Mouse (Mus musculus) embryonic facial prominence, embryonic 12.5 days (tissue): ENCODE measurements around the gene Tnrc18. TPM values are rescaled to one million over a fixed set of nuclear protein-coding genes. Genes with fewer than 3 reads are reported as not detected.

Experiments used
- ATAC-seq: fragments of 200-750 bp; cut with Nextera tagmentation; 2 replicates; pipeline ENCODE4 v1.8.0; 2017; ENCODE audit not compliant: insufficient number of reproducible peaks, insufficient read depth, low FRiP score, low TSS enrichment
- H3K27ac ChIP-seq: fragments of 300-500 bp; sonication (generic); 2 replicates; pipeline ENCODE4 v1.5.1; 2016; ENCODE audit warnings: mild to moderate bottlenecking
- H3K27me3 ChIP-seq: fragments of 300-500 bp; sonication (generic); 2 replicates; pipeline ENCODE4 v1.6.1; 2016; ENCODE audit warnings: mild to moderate bottlenecking, moderate library complexity
- H3K36me3 ChIP-seq: fragments of 300-500 bp; sonication (generic); 2 replicates; pipeline ENCODE4 v1.6.1; 2016; ENCODE audit warnings: mild to moderate bottlenecking
- H3K4me1 ChIP-seq: fragments of 300-500 bp; sonication (generic); 2 replicates; pipeline ENCODE4 v1.6.1; 2016
- H3K4me2 ChIP-seq: fragments of 300-500 bp; sonication (generic); replicated peaks from 2 replicates; pipeline ENCODE4 v1.6.1; 2016; ENCODE audit warnings: mild to moderate bottlenecking, moderate library complexity
- H3K4me3 ChIP-seq: fragments of 300-500 bp; sonication (generic); 2 replicates; pipeline ENCODE4 v1.5.1; 2016; ENCODE audit warnings: mild to moderate bottlenecking
- H3K9ac ChIP-seq: fragments of 300-500 bp; sonication (generic); 2 replicates; pipeline ENCODE4 v1.6.1; 2016; ENCODE audit warnings: mild to moderate bottlenecking, moderate library complexity
- H3K9me3 ChIP-seq: fragments of 300-500 bp; sonication (generic); 2 replicates; pipeline ENCODE4 v1.6.1; 2016; ENCODE audit warnings: mild to moderate bottlenecking, moderate library complexity
- WGBS: fragments of 180-500 bp; shearing (Covaris S2); methylation state at CpG from one replicate; pipeline ENCODE4 v1.1.7; 2016; 5-methylcytosine and 5-hydroxymethylcytosine counted together
- polyA plus RNA-seq: library from polyadenylated mRNA; unstranded; fragments of >200 nt; fragmentation: Nextera tagmentation; extraction: Ambion mirVana; gene quantifications from 2 replicates; pipeline ENCODE4 v1.2.1, GENCODE M21; 2016

Tnrc18 gene
- polyA plus RNA-seq, 1 experiment from 2014 or later = 61.0 TPM

DNA sequence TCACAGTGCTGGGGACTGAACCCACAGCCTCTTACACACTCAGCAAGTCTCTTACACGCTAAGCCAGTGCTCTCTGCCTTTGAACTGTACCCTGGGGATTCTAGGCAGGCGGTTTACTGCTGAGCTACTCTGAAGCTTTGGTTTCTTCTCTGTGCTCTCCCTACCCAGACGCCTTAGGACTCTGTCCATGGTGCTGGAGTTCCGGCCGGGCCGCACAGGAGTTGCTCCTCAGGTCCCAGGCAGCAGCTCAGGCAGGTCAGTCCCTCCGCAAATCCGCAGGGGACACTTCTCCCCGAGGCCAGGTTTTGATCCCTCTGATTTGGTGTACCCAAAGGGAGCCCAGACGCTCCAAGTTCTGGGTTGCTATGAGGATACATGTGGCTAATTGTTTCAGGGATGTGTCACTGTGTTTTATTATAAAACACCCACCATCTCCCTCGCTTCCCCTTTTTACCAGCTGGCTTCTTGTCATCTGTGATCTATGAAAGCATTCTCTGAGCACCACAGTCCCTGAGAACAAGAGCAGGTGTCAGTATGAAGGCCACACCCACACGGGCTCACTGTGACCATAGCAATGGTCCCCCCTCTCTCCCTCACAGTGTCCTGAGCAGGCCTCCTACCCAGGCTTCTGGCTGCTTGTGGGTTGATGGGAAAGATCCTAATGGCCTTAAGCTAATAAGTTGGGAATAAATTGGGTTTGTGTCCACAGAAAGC is 122.7 kb downstream of the Tnrc18 start:
- WGBS = 9% methylated on average over 12 of the region's 12 CpGs
- Histone ChIP-seq H3K4me3 (no peak overlapping the region), H3K27me3 (0 out of 2 replicates have a peak, but pooled peaks cover 3% of the 10 kb centered on the region), H3K9ac (no peak overlapping the region), H3K9me3 (no peaks in the 10 kb centered on the region), H3K36me3 (no peaks in the 10 kb centered on the region), H3K27ac (no peak overlapping the region), H3K4me2 (no peak overlapping the region), H3K4me1 (no peaks in the 10 kb centered on the region)
- ATAC-seq = no peak

DNA sequence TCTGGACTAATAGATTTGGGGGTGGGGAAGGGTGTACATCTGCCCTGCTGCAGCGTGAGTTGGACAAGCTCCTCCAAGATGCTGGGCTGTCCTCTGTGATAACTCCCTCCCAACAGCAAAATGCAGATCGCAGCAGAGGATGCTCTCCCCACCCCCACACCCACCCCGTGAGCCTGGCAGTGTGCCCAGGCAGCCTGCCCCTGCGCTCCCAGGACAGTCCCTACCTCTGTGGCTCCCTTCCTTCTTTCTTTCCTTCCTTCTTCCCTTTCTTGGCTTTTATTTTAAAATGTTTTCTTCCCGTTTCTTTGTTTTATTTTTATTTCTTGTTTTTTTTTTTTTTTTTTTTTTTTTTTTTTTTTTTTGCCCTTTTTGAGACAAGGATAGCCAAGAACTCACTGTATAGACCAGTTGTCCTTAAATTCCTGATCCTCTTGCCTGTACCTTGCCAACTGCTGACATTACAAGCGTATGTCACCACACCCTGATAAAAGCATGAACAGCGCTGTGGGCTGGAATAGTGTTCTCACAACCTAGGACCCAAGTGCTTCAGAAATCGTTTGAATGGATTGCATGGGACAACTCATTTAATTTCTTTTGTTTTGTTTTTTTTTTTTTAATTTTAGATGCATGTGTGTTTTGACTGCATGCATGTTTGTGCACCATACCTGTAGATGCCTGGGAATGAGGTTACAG is 123.6 kb downstream of the Tnrc18 start:
- 60% methylated on average over 8 of the region's 8 CpGs for WGBS
- H3K9ac ChIP-seq = no peak overlapping the region
- H3K4me2 ChIP-seq = no peak overlapping the region
- no peak overlapping the region for H3K27ac ChIP-seq
- H3K4me3 ChIP-seq = no peak overlapping the region
- H3K9me3 ChIP-seq = no peaks in the 10 kb centered on the region
- ATAC-seq = no peak
- no peaks in the 10 kb centered on the region for H3K4me1 ChIP-seq
- H3K36me3 ChIP-seq = no peaks in the 10 kb centered on the region
- 0 out of 2 replicates have a peak, but pooled peaks cover 3% of the 10 kb centered on the region for H3K27me3 ChIP-seq

- Histone ChIP-seq H3K4me2 (no peak overlapping the region), H3K4me1 (no peaks in the 10 kb centered on the region), H3K9ac (no peak overlapping the region), H3K27ac (no peak overlapping the region), H3K9me3 (no peaks in the 10 kb centered on the region), H3K27me3 (no peaks in the 10 kb centered on the region), H3K36me3 (no peaks in the 10 kb centered on the region), H3K4me3 (no peak overlapping the region)
- no peak for ATAC-seq
- 73% methylated on average over 12 of the region's 12 CpGs for WGBS
Observed at GRCm38 (mm10) chr5:142692971-142693737, 124.3 kb downstream of the Tnrc18 start.

DNA sequence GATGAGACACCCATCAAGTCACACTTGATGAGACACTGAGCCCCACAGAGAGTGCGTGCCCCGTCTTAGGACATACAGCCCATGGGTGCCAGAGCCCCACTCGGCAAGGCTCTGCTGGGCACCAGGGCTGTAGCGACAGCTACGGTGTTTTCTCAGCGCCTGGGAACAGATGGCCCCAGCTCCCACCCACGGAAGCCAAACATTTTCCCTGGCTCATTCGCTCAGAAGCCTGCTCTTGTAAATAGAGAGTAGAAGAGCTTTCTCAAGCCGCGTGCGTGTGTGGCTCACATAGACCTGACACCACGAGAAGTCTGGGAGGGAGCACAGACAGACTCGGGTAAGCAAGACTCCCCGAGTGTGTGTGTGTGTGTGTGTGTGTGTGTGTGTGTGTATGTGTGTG is 125.2 kb downstream of the Tnrc18 start, which contains the start of gene Slc29a4:
Gene Slc29a4 (plus strand): TSS at position 265 of the 400 bp plus-strand sequence.
- ATAC-seq = no peak
- Histone ChIP-seq H3K9me3 (no peaks in the 10 kb centered on the region), H3K4me3 (no peak within 1 kb of the TSS), H3K27ac (no peak within 1 kb of the TSS), H3K4me2 (no peak within 1 kb of the TSS), H3K4me1 (no peaks in the 10 kb centered on the region), H3K36me3 (no peaks in the 10 kb centered on the region), H3K9ac (no peak within 1 kb of the TSS), H3K27me3 (no peaks in the 10 kb centered on the region)
- 66% methylated on average over 14 of the region's 14 CpGs for WGBS

GRCm38 (mm10) chr5:142690343-142690742 is 127.1 kb downstream of the Tnrc18 start:
- 87% methylated on average over 3 of the region's 3 CpGs for WGBS
- Histone ChIP-seq H3K36me3 (no peaks in the 10 kb centered on the region), H3K27me3 (no peaks in the 10 kb centered on the region), H3K9ac (no peak overlapping the region), H3K4me3 (no peak overlapping the region), H3K9me3 (no peaks in the 10 kb centered on the region), H3K27ac (no peak overlapping the region), H3K4me1 (no peaks in the 10 kb centered on the region), H3K4me2 (no peak overlapping the region)
- ATAC-seq = no peak

- WGBS = 42% methylated on average over 6 of the region's 6 CpGs
- Histone ChIP-seq H3K36me3 (no peaks in the 10 kb centered on the region), H3K27ac (no peak overlapping the region), H3K4me1 (no peaks in the 10 kb centered on the region), H3K4me2 (no peak overlapping the region), H3K9me3 (no peaks in the 10 kb centered on the region), H3K4me3 (no peak overlapping the region), H3K9ac (no peak overlapping the region), H3K27me3 (no peaks in the 10 kb centered on the region)
- ATAC-seq = no peak
Observed at GRCm38 (mm10) chr5:142688866-142689265, 128.6 kb downstream of the Tnrc18 start.

GRCm38 (mm10) chr5:142682529-142682928 is 134.9 kb downstream of the Tnrc18 start:
- no peak for ATAC-seq
- no peaks in the 10 kb centered on the region for H3K27me3 ChIP-seq
- H3K4me1 ChIP-seq = no peaks in the 10 kb centered on the region
- H3K4me2 ChIP-seq = no peak overlapping the region
- no peak overlapping the region for H3K4me3 ChIP-seq
- 89% methylated on average over 5 of the region's 5 CpGs for WGBS
- H3K36me3 ChIP-seq = no peaks in the 10 kb centered on the region
- H3K9ac ChIP-seq = no peak overlapping the region
- H3K27ac ChIP-seq = no peak overlapping the region
- H3K9me3 ChIP-seq = no peaks in the 10 kb centered on the region

DNA sequence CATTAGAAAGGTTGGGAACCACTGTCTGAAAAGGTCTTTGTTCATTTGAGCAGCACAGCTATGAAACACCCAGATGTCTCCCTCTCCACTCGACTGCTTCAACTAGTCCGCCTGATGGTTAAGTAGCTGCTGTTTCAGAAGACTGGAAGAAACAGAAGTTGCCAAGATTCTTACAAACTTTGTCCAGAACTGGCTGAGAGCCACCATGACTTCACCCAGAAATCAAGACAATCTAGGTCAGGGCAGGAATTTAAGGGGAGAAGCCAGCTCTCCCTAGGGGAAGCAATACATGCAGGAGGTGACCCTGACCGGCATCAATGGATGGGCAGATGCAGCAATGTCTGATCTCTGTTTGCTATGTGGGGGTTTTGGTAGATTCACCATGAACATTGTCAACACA is 135.6 kb downstream of the Tnrc18 start:
- Histone ChIP-seq H3K4me3 (no peak overlapping the region), H3K36me3 (no peaks in the 10 kb centered on the region), H3K4me2 (no peak overlapping the region), H3K4me1 (no peaks in the 10 kb centered on the region), H3K27ac (no peak overlapping the region), H3K9me3 (no peaks in the 10 kb centered on the region), H3K9ac (no peak overlapping the region), H3K27me3 (no peaks in the 10 kb centered on the region)
- 78% methylated on average over 3 of the region's 3 CpGs for WGBS
- no peak for ATAC-seq

DNA sequence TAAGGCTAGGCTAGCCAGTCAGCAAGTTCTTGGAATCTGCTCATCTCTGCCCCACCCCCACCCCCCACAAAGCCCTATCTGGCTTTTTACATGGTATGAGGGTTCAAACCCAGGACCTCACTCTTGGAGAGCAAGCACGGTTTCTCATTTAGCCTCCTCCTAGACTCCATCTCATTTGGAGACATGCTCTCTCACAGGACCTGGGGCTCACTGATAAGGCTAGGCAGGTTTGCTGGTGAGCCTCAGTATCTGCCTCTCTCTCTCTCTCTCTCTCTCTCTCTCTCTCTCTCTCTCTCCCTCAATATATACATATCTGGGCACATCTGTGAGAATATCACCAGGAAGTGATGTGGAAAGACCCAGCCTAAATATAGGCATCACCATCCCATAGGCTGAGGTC is 138.4 kb downstream of the Tnrc18 start:
- H3K9me3 ChIP-seq = no peaks in the 10 kb centered on the region
- no peaks in the 10 kb centered on the region for H3K4me1 ChIP-seq
- H3K9ac ChIP-seq = no peak overlapping the region
- no peak overlapping the region for H3K27ac ChIP-seq
- H3K4me3 ChIP-seq = no peak overlapping the region
- H3K4me2 ChIP-seq = no peak overlapping the region
- no peak for ATAC-seq
- H3K36me3 ChIP-seq = no peaks in the 10 kb centered on the region
- 85% methylated on average over 1 of the region's 1 CpGs for WGBS
- H3K27me3 ChIP-seq = no peaks in the 10 kb centered on the region

GRCm38 (mm10) chr5:142678141-142678571 is 139.3 kb downstream of the Tnrc18 start:
- no peak overlapping the region for H3K4me3 ChIP-seq
- 74% methylated on average over 7 of the region's 7 CpGs for WGBS
- no peak overlapping the region for H3K9ac ChIP-seq
- H3K27ac ChIP-seq = no peak overlapping the region
- no peak for ATAC-seq
- no peak overlapping the region for H3K4me2 ChIP-seq
- no peaks in the 10 kb centered on the region for H3K4me1 ChIP-seq
- H3K9me3 ChIP-seq = no peaks in the 10 kb centered on the region
- no peaks in the 10 kb centered on the region for H3K36me3 ChIP-seq
- no peaks in the 10 kb centered on the region for H3K27me3 ChIP-seq
